Mouse (Mus musculus) right cerebral cortex, postnatal 4 days (tissue): ENCODE results near the gene Gdpd2.

Experiments
- DNase-seq: peaks from one replicate; pipeline ENCODE4 v3.0.0-alpha.2; 2022

The Gdpd2 gene

DNA sequence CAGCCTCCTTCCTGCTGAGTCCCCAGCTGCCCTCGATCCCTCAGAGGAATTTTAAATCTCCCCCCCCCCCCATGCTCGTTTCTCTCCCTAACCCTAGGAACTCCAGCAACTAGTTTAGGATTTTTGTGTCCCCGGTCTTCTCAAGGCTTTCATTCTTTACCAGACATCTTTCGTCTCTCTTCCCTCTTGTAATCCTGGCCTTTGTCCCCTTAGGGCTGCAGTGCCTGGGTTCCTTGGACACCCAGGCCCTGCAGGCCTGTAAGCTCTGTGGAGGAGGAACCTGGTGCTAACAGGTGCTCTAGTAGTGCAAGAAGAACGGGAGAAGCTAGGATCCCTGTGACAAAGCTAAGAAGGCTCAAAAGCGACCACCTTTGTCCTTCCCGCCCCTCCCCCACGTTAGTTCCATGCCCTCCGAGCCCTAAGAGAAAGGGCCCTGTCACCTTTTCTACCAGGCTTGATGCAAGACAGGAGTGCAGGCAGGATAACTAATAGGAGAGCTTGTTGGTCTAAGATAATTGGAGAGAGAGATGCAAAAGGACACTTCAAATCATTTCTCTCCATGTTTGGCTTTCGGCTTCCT lies 48.1 kb downstream of the Gdpd2 start:
- no peak for DNase-seq

DNA sequence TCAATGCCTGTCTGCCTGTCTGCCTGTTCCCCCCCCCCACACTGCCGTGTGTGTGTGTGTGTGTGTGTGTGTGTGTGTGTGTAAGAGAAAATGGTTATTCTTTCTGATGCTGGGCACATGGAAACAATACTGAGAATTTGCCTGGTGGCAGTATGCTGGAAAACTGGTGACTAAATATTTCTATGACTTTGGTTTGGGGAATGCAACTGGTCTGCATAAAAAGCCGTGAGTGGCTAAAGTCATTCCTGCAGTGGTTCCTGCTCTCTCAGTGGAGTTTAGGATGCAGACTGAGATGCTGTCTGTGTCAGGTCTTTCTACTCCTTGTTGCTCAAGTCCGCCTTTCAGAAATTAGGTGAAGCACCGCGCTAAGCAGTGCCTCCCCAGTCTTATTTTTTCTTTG lies 48.7 kb downstream of the Gdpd2 start:
- no peak for DNase-seq
